ENCODE assay signal across 20 mouse cellular contexts in the genomic region with DNA sequence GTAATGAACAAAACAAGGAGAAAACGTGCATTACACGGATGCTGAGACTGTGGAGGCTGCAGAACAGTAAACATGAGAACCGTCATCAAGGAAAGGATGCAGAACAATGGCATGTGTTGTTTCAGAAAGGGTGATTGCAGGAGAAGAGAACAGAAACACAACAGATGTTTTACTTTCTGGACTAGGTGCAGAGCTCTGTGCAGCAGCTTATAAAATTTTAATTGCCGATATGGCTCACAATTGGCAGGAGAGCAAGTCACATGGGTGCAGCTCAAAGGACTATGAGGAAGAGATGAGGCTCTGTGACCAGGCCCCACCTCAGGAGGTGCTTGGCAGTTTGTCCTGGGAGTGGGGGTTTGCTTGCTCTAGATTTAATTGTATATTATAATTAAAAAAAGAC. TPM values are rescaled to one million over a fixed set of nuclear protein-coding genes. Genes with fewer than 3 reads are reported as not detected.
DNase-seq lines count a peak whose midpoint lies in the region; ATAC-seq and TF ChIP-seq lines count a peak whose summit lies in the region.
"Had no signal": no experiment of that assay in that cellular context is flagged by ENCODE, and none has a peak within 500 bp of the region (broad histone marks: within the 10 kb centered on the region; RNA-seq: fewer than 3 reads in every experiment).

No protein-coding gene starts in this region.

- H3K27ac ChIP-seq in forebrain, embryonic 14.5 days (ENCODE audit: low read depth, low read length): no peak overlapping the region
- H3K27ac ChIP-seq in forebrain, embryonic 12.5 days: no peak overlapping the region
- H3K27ac ChIP-seq in hindbrain, embryonic 16.5 days (ENCODE audit: low read depth, low read length): no peak overlapping the region
- H3K27ac ChIP-seq in hindbrain, embryonic 10.5 days: no peak overlapping the region
- peak overlapping the region; percentile 61 for H3K27ac ChIP-seq in limb, embryonic 15.5 days
- H3K27ac ChIP-seq in gastrocnemius, adult 2 months: no peak overlapping the region
- H3K27ac ChIP-seq: hindbrain, embryonic 15.5 days; liver, embryonic 12.5 days; neural tube, embryonic 13.5 days had no signal

- no peaks in the 10 kb centered on the region for H3K27me3 ChIP-seq in forebrain, embryonic 14.5 days (replicated peaks; ENCODE audit: control insufficient read depth, insufficient read depth, low read length)
- no peaks in the 10 kb centered on the region for H3K27me3 ChIP-seq in forebrain, embryonic 12.5 days
- H3K27me3 ChIP-seq in hindbrain, embryonic 16.5 days (replicated peaks; ENCODE audit: control insufficient read depth, insufficient read depth, low read length): no peaks in the 10 kb centered on the region
- H3K27me3 ChIP-seq in hindbrain, embryonic 10.5 days (ENCODE audit: insufficient read depth, poor library complexity, severe bottlenecking): no peaks in the 10 kb centered on the region
- no peaks in the 10 kb centered on the region for H3K27me3 ChIP-seq in limb, embryonic 15.5 days
- H3K27me3 ChIP-seq: hindbrain, embryonic 15.5 days; liver, embryonic 12.5 days; neural tube, embryonic 13.5 days had no signal

- no peak overlapping the region for H3K9ac ChIP-seq in forebrain, embryonic 14.5 days (ENCODE audit: low read length)
- no peak overlapping the region for H3K9ac ChIP-seq in forebrain, embryonic 12.5 days
- H3K9ac ChIP-seq in hindbrain, embryonic 16.5 days (ENCODE audit: low read depth, low read length): no peak overlapping the region
- H3K9ac ChIP-seq in limb, embryonic 15.5 days: no peak overlapping the region
- H3K9ac ChIP-seq: hindbrain, embryonic 15.5 days; liver, embryonic 12.5 days; neural tube, embryonic 13.5 days had no signal

- no peaks in the 10 kb centered on the region for H3K9me3 ChIP-seq in forebrain, embryonic 14.5 days (replicated peaks; ENCODE audit: control insufficient read depth, low read length)
- H3K9me3 ChIP-seq in forebrain, embryonic 12.5 days: no peaks in the 10 kb centered on the region
- H3K9me3 ChIP-seq in hindbrain, embryonic 16.5 days (ENCODE audit: control insufficient read depth, low read length): no peaks in the 10 kb centered on the region
- no peaks in the 10 kb centered on the region for H3K9me3 ChIP-seq in hindbrain, embryonic 10.5 days
- no peaks in the 10 kb centered on the region for H3K9me3 ChIP-seq in limb, embryonic 15.5 days
- H3K9me3 ChIP-seq: hindbrain, embryonic 15.5 days; liver, embryonic 12.5 days; neural tube, embryonic 13.5 days had no signal

- no peaks in the 10 kb centered on the region for H3K4me1 ChIP-seq in forebrain, embryonic 14.5 days (ENCODE audit: control insufficient read depth, insufficient read depth, low read length)
- H3K4me1 ChIP-seq in forebrain, embryonic 12.5 days: no peaks in the 10 kb centered on the region
- H3K4me1 ChIP-seq in hindbrain, embryonic 16.5 days (ENCODE audit: control insufficient read depth, insufficient read depth, low read depth, low read length): no peaks in the 10 kb centered on the region
- peaks cover 9% of the 10 kb centered on the region; the same call in 1 of the 2 replicates for H3K4me1 ChIP-seq in hindbrain, embryonic 10.5 days (replicated peaks)
- peaks cover 9% of the 10 kb centered on the region for H3K4me1 ChIP-seq in limb, embryonic 15.5 days
- H3K4me1 ChIP-seq: hindbrain, embryonic 15.5 days; liver, embryonic 12.5 days; neural tube, embryonic 13.5 days had no signal

- intact Hi-C loops in gastrocnemius, adult 2 months (cut with DNase I): no loop called here

- H3K4me2 ChIP-seq in forebrain, embryonic 14.5 days (ENCODE audit: low read length): no peak overlapping the region
- no peak overlapping the region for H3K4me2 ChIP-seq in forebrain, embryonic 12.5 days
- no peak overlapping the region for H3K4me2 ChIP-seq in hindbrain, embryonic 16.5 days (ENCODE audit: low read length)
- no peak overlapping the region for H3K4me2 ChIP-seq in limb, embryonic 15.5 days
- H3K4me2 ChIP-seq: hindbrain, embryonic 15.5 days; liver, embryonic 12.5 days; neural tube, embryonic 13.5 days had no signal

- H3K36me3 ChIP-seq in forebrain, embryonic 14.5 days (ENCODE audit: control insufficient read depth, insufficient read depth, low read length): no peaks in the 10 kb centered on the region
- no peaks in the 10 kb centered on the region for H3K36me3 ChIP-seq in forebrain, embryonic 12.5 days (replicated peaks)
- no peaks in the 10 kb centered on the region for H3K36me3 ChIP-seq in hindbrain, embryonic 16.5 days (ENCODE audit: control insufficient read depth, insufficient read depth, low read length)
- H3K36me3 ChIP-seq in hindbrain, embryonic 10.5 days: no peaks in the 10 kb centered on the region
- H3K36me3 ChIP-seq in limb, embryonic 15.5 days: no peaks in the 10 kb centered on the region
- H3K36me3 ChIP-seq: G1E; hindbrain, embryonic 15.5 days; liver, embryonic 12.5 days; neural tube, embryonic 13.5 days had no signal

- DNase-seq in forebrain, embryonic 14.5 days (ENCODE audit: low spot score): peak; percentile 34
- no peak for DNase-seq in hindbrain, embryonic 10.5 days (ENCODE audit: low spot score)
- DNase-seq in forelimb bud, embryonic 11.5 days (ENCODE audit: low read depth, low spot score): peak; percentile 51
- DNase-seq in gastrocnemius, adult 2 months: no peak
- DNase-seq: adrenal gland, postnatal 10 days; cerebellum, postnatal 10 days; kidney, postnatal 36 days; lung, adult 2 months; right cerebral cortex, postnatal 25 days; thymus, postnatal 36 days had no signal

- H3K4me3 ChIP-seq in forebrain, embryonic 14.5 days (ENCODE audit: low read depth, low read length): no peak overlapping the region
- no peak overlapping the region for H3K4me3 ChIP-seq in forebrain, embryonic 12.5 days (replicated peaks)
- no peak overlapping the region for H3K4me3 ChIP-seq in hindbrain, embryonic 16.5 days (ENCODE audit: low read length)
- H3K4me3 ChIP-seq in hindbrain, embryonic 10.5 days: no peak overlapping the region
- H3K4me3 ChIP-seq in limb, embryonic 15.5 days: no peak overlapping the region
- no peak overlapping the region for H3K4me3 ChIP-seq in gastrocnemius, adult 2 months
- H3K4me3 ChIP-seq: hindbrain, embryonic 15.5 days; liver, embryonic 12.5 days; neural tube, embryonic 13.5 days had no signal

- 43% methylated on average over 4 of the region's 4 CpGs for WGBS in forebrain, embryonic 14.5 days
- 65% methylated on average over 4 of the region's 4 CpGs for WGBS in forebrain, embryonic 12.5 days
- 56% methylated on average over 4 of the region's 4 CpGs for WGBS in hindbrain, embryonic 16.5 days
- 83% methylated on average over 4 of the region's 4 CpGs for WGBS in hindbrain, embryonic 10.5 days
- 27% methylated on average over 4 of the region's 4 CpGs for WGBS in limb, embryonic 15.5 days

- ATAC-seq in forebrain, embryonic 14.5 days: peak; percentile 46; the same call in 1 of the 2 replicates
- no peak for ATAC-seq in forebrain, embryonic 12.5 days (ENCODE audit: low FRiP score)
- ATAC-seq in hindbrain, embryonic 16.5 days: peak; percentile 65; the same call in 1 of the 2 replicates
- ATAC-seq in limb, embryonic 15.5 days (ENCODE audit: insufficient number of reproducible peaks, low FRiP score, low TSS enrichment, low read depth): peak; percentile 67; the same call in 1 of the 2 replicates
- ATAC-seq in granulocyte monocyte progenitor cell, adult 5-6 weeks (replicated peaks; ENCODE audit: poor library complexity, severe bottlenecking): no peak
- ATAC-seq: activated CD4-positive, CD25-positive, alpha-beta regulatory T cell, adult 4 months; intestine, embryonic 16.5 days; liver, embryonic 12.5 days had no signal

- TF ChIP-seq CTCF in gastrocnemius, adult 2 months (IDR thresholded peaks at IDR 0.05): no peak

RNA-seq across cellular contexts. Expression of a gene that starts 12.6 kb away (rescaled TPM):
- polyA plus RNA-seq in forebrain, embryonic 14.5 days (2014; fragmentation: Nextera tagmentation; extraction: Ambion mirVana): 5.8 and 8.3 TPM in 2 replicates
- 31.7 and 40.6 TPM in 2 replicates for polyA plus RNA-seq in forebrain, embryonic 12.5 days (2016; fragmentation: Nextera tagmentation; extraction: Ambion mirVana)
- 6.2 and 8.9 TPM in 2 replicates for polyA plus RNA-seq in hindbrain, embryonic 16.5 days (2015; fragmentation: Nextera tagmentation; extraction: Ambion mirVana)
- polyA plus RNA-seq in hindbrain, embryonic 10.5 days (2016; fragmentation: Nextera tagmentation; extraction: Ambion mirVana): 27.3 and 33.8 TPM in 2 replicates
- polyA plus RNA-seq in limb, embryonic 15.5 days (2015; fragmentation: Nextera tagmentation; extraction: Ambion mirVana): 79.4 and 97.2 TPM in 2 replicates
- total RNA-seq in gastrocnemius, adult 2 months (2021): 10 to 100 TPM in 1 of 2 experiments, 1 to 10 TPM in 1; 6.1 to 19.3 TPM
- total RNA-seq in granulocyte monocyte progenitor cell, adult 5-6 weeks (2014; fragmentation: Nextera tagmentation): 0.11 TPM in 1 of 2 replicates, not detected in the other
- 3.2 and 4.7 TPM in 2 replicates for total RNA-seq in granulocyte monocyte progenitor cell, adult 5-6 weeks (2017)
- total RNA-seq: G1E had no signal
- polyA plus RNA-seq: activated CD4-positive, CD25-positive, alpha-beta regulatory T cell, adult 4 months had no signal

Comparison
In these comparisons a context has a peak if more than half of its experiments do, and no peak if none do; other contexts are left out.
1. ATAC-seq: peak in forebrain, embryonic 14.5 days (single experiment), hindbrain, embryonic 16.5 days (single experiment) and limb, embryonic 15.5 days (single experiment); none in forebrain, embryonic 12.5 days (single experiment) and granulocyte monocyte progenitor cell, adult 5-6 weeks (single experiment).
2. DNase-seq: peak in forebrain, embryonic 14.5 days (single experiment) and forelimb bud, embryonic 11.5 days (single experiment); none in hindbrain, embryonic 10.5 days (single experiment) and gastrocnemius, adult 2 months (single experiment).